Mouse (Mus musculus): ENCODE results near the gene Gucy1b1. TPM values are rescaled to one million over a fixed set of nuclear protein-coding genes. Genes with fewer than 3 reads are reported as not detected.

The Gucy1b1 gene
- total RNA-seq (2023), result 1 to 10 TPM; 5.7 to 6.7 TPM

DNA sequence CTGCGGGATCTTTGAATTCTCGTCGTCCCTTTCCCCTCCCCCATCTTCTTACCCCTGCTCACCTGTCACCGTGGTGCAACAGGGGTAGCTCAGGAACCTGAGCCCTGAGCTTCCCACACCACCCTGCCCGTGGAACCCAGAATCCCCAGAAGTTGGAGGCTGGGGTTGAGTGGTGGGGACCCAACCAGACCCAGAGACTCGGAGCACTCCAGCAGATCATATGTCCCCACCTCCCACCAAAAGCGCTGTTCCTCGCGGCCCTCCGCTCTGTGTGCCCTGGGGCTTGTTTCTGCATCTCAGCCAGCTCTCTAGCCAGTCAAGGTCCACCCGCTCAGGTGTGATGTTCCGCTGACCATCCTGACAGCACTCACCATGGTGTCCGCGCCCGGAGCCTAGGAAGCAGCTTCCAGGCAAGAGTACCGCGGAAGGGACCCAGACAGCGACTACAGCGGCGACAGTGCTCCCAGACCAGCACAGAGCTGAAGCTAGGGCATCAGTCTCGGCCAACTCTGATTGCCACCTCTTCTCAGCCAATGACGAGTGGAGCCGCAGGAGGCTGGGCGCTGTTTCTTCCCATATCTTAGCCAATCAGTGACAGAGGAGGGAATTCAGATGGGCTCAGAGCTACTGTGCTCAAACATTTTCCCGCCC lies at the start of gene Gucy1b1:
Gucy1b1 (minus strand) TSS at position 489 of the 651 bp plus-strand sequence.

Other genes starting within 250 kb of the Gucy1b1 start
- gene Ctso, start 142.1 kb downstream of the Gucy1b1 start, total RNA-seq (2023), result 10 to 100 TPM; 37.1 to 37.4 TPM
- not detected for gene Tdo2, start 98.5 kb downstream of the Gucy1b1 start, total RNA-seq (2023)
- not detected for gene Asic5, start 92.4 kb downstream of the Gucy1b1 start, total RNA-seq (2023)
- 1 to 10 TPM; 3.1 to 3.2 TPM for gene Gucy1a1, start 71.1 kb upstream of the Gucy1b1 start, total RNA-seq (2023)